Mouse (Mus musculus) lung, embryonic 16.5 days (tissue): ENCODE measurements at regions not wholly inside any gene's neighbourhood (a gene's known extent, or its start where the extent isn't known, plus 50 kb on each side); places are given as distances from the start of the nearest gene placed in this dataset.

Experiments
- ATAC-seq: fragments of 200-750 bp; cut with Nextera tagmentation; 2 replicates; pipeline ENCODE4 v1.8.0; 2017; ENCODE audit warnings: low read depth, mild to moderate bottlenecking, moderate library complexity
- H3K27ac ChIP-seq: fragments of 300-500 bp; sonication (generic); 2 replicates; pipeline ENCODE4 v1.5.1; 2014; ENCODE audit warnings: mild to moderate bottlenecking, control low read depth, low read length
- H3K27me3 ChIP-seq: fragments of 300-500 bp; sonication (generic); 2 replicates; pipeline ENCODE4 v1.6.1; 2014; ENCODE audit warnings: low read depth, low read length, mixed read lengths; ENCODE audit not compliant: control insufficient read depth, insufficient read depth
- H3K36me3 ChIP-seq: fragments of 300-500 bp; sonication (generic); 2 replicates; pipeline ENCODE4 v1.6.1; 2014; ENCODE audit warnings: low read length; ENCODE audit not compliant: control insufficient read depth, insufficient read depth
- H3K4me1 ChIP-seq: fragments of 300-500 bp; sonication (generic); replicated peaks from 2 replicates; pipeline ENCODE4 v1.6.1; 2014; ENCODE audit warnings: low read length, mixed read lengths; ENCODE audit not compliant: control insufficient read depth, insufficient read depth
- H3K4me2 ChIP-seq: fragments of 300-500 bp; sonication (generic); 2 replicates; pipeline ENCODE4 v1.6.1; 2014; ENCODE audit warnings: low read depth, low read length, control low read depth
- H3K4me3 ChIP-seq: fragments of 300-500 bp; sonication (generic); 2 replicates; pipeline ENCODE4 v1.5.1; 2014; ENCODE audit warnings: mild to moderate bottlenecking, low read length, control low read depth
- H3K9ac ChIP-seq: fragments of 300-500 bp; sonication (generic); 2 replicates; pipeline ENCODE4 v1.6.1; 2014; ENCODE audit warnings: low read length, control low read depth
- H3K9me3 ChIP-seq: fragments of 300-500 bp; sonication (generic); 2 replicates; pipeline ENCODE4 v1.6.1; 2016; ENCODE audit warnings: low read length; ENCODE audit not compliant: control insufficient read depth
- WGBS: fragments of 180-500 bp; shearing (Covaris S2); extraction: QIAGEN DNeasy Blood & Tissue Kit; methylation state at CpG from one replicate; pipeline ENCODE4 v1.1.7; 2014; 5-methylcytosine and 5-hydroxymethylcytosine counted together

GRCm38 (mm10) chr3:64997552-64997951 lies 111.6 kb upstream of the Kcnab1 start:
- Histone ChIP-seq H3K9me3 (no peaks in the 10 kb centered on the region), H3K4me2 (no peak overlapping the region), H3K9ac (no peak overlapping the region), H3K27me3 (no peaks in the 10 kb centered on the region), H3K36me3 (no peaks in the 10 kb centered on the region), H3K27ac (no peak overlapping the region), H3K4me1 (no peaks in the 10 kb centered on the region), H3K4me3 (no peak overlapping the region)
- ATAC-seq = no peak

DNA sequence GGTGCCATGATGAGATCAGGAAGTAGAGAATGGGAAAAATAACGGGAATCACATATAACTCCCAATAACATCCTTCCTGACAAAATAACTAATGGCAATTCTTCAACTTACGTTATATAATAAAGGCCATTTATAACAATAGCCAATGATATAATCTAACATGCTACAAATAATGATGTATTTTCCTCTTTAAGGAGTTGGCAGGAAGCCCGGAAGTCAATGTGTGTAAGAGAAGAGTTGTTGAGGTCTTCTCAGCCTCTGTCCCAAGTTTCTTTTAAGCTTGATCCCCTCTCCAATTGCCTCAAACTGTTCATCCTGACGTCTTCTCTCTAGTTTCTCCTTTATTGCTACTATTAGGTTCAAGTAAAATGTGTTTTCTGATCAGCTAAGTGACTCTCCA lies 108.1 kb upstream of the Kcnab1 start:
- Histone ChIP-seq H3K36me3 (no peaks in the 10 kb centered on the region), H3K27ac (no peak overlapping the region), H3K27me3 (no peaks in the 10 kb centered on the region), H3K4me2 (no peak overlapping the region), H3K4me3 (no peak overlapping the region), H3K4me1 (no peaks in the 10 kb centered on the region), H3K9me3 (no peaks in the 10 kb centered on the region), H3K9ac (no peak overlapping the region)
- ATAC-seq = no peak
- WGBS = 38% methylated on average over 4 of the region's 4 CpGs

DNA sequence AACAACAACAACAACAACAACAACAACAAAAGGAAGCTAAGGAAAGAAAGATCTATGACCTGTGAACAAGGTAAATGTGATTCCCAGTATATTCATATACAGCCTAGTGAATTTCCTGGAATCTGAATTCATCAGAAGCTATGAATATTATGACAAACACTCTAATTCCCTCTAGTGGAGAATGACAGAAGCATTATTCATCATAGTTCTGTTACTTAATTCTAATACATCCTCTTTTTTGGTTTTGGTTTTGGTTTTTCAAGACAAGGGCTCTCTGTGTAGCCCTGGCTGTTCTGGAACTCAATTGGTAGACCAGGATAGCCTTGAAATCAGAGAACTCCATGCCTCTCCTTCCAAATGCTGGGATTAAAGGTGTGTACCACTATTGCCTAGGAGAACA lies 106.6 kb upstream of the Kcnab1 start:
- Histone ChIP-seq H3K9me3 (no peaks in the 10 kb centered on the region), H3K27ac (no peak overlapping the region), H3K4me1 (no peaks in the 10 kb centered on the region), H3K36me3 (no peaks in the 10 kb centered on the region), H3K9ac (no peak overlapping the region), H3K4me2 (no peak overlapping the region), H3K4me3 (no peak overlapping the region), H3K27me3 (no peaks in the 10 kb centered on the region)
- ATAC-seq = no peak

DNA sequence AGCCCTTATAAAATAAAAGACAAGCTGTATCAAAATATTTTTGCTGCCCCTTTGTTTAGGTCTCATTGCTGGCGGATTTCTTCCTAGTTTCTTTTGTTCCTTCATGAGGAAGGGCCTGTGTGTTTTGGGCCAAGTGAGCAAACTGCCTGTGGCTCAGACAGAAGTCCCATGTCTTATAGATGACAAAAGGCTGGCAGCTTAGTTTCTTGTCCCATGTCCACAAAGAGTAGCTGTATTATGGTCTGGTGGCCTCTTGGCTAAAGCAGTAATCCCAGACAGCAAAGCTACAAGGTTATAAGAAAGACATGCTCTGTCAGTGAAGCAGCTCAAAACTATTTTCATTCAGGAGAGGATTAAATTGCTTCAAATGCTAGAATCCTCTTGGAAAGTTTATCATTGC lies 103.1 kb upstream of the Kcnab1 start:
- ATAC-seq = no peak
- H3K9ac ChIP-seq = no peak overlapping the region

GRCm38 (mm10) chr3:65006565-65006964 lies 102.6 kb upstream of the Kcnab1 start:
- Histone ChIP-seq H3K9me3 (no peaks in the 10 kb centered on the region), H3K9ac (no peak overlapping the region), H3K4me1 (no peaks in the 10 kb centered on the region), H3K27ac (no peak overlapping the region), H3K27me3 (no peaks in the 10 kb centered on the region), H3K36me3 (no peaks in the 10 kb centered on the region), H3K4me2 (no peak overlapping the region), H3K4me3 (no peak overlapping the region)
- no peak for ATAC-seq
- WGBS = 66% methylated on average over 3 of the region's 3 CpGs

More for the DNA sequence above, 103.1 kb upstream of the Kcnab1 start:
- H3K36me3 ChIP-seq = no peaks in the 10 kb centered on the region
- H3K27me3 ChIP-seq = no peaks in the 10 kb centered on the region
- H3K4me2 ChIP-seq = no peak overlapping the region
- no peak overlapping the region for H3K4me3 ChIP-seq
- no peaks in the 10 kb centered on the region for H3K4me1 ChIP-seq
- WGBS = 69% methylated on average over 1 of the region's 1 CpGs
- H3K27ac ChIP-seq = no peak overlapping the region
- H3K9me3 ChIP-seq = no peaks in the 10 kb centered on the region

- Histone ChIP-seq H3K4me2 (no peak overlapping the region), H3K36me3 (no peaks in the 10 kb centered on the region), H3K4me3 (no peak overlapping the region), H3K27me3 (no peaks in the 10 kb centered on the region), H3K9me3 (no peaks in the 10 kb centered on the region), H3K27ac (no peak overlapping the region), H3K4me1 (no peaks in the 10 kb centered on the region), H3K9ac (no peak overlapping the region)
- ATAC-seq = no peak
- 60% methylated on average over 2 of the region's 2 CpGs for WGBS
These were observed 85.3 kb upstream of the Kcnab1 start for GRCm38 (mm10) chr3:65023876-65024275.

- Histone ChIP-seq H3K4me3 (no peak overlapping the region), H3K4me1 (no peaks in the 10 kb centered on the region), H3K27me3 (no peaks in the 10 kb centered on the region), H3K9me3 (no peaks in the 10 kb centered on the region), H3K4me2 (no peak overlapping the region), H3K36me3 (no peaks in the 10 kb centered on the region), H3K9ac (no peak overlapping the region), H3K27ac (no peak overlapping the region)
- ATAC-seq = no peak
- 42% methylated on average over 2 of the region's 2 CpGs for WGBS
These were observed 71.6 kb upstream of the Kcnab1 start for GRCm38 (mm10) chr3:65037626-65038025.

- no peaks in the 10 kb centered on the region for H3K36me3 ChIP-seq
These were observed 61.3 kb upstream of the Kcnab1 start for GRCm38 (mm10) chr3:65047879-65048278.

DNA sequence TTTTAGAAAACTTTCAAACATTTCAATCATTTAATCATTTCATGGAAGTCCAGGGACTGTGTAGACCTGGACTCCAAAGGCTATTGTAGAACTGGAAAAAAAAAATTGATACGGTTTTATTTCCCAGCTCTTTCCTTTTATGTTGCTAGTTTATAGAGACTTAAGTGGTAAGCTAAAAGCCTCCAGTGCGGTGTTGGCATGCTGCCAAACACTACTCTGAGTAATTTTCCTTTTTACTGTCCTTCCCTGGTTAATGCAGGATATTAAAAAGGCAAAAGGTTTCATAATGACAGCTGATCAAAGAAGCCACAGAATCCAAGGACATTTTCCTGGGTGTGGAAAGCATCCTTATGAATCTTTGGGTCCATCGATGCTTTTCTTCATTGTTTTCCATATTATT lies 53.8 kb upstream of the Kcnab1 start:
- Histone ChIP-seq H3K27me3 (no peaks in the 10 kb centered on the region), H3K9ac (no peak overlapping the region), H3K4me2 (no peak overlapping the region), H3K4me3 (no peak overlapping the region), H3K27ac (no peak overlapping the region), H3K36me3 (no peaks in the 10 kb centered on the region), H3K4me1 (no peaks in the 10 kb centered on the region), H3K9me3 (no peaks in the 10 kb centered on the region)
- ATAC-seq = no peak
- 25% methylated on average over 3 of the region's 3 CpGs for WGBS

More at GRCm38 (mm10) chr3:65047879-65048278, 61.3 kb upstream of the Kcnab1 start:
- H3K4me1 ChIP-seq = no peaks in the 10 kb centered on the region
- H3K9me3 ChIP-seq = no peaks in the 10 kb centered on the region
- no peak overlapping the region for H3K27ac ChIP-seq
- no peak for ATAC-seq
- no peak overlapping the region for H3K9ac ChIP-seq
- no peak overlapping the region for H3K4me2 ChIP-seq
- no peaks in the 10 kb centered on the region for H3K27me3 ChIP-seq
- 88% methylated on average over 3 of the region's 3 CpGs for WGBS
- no peak overlapping the region for H3K4me3 ChIP-seq
